Mouse (Mus musculus): ENCODE measurements around the gene Kcnj9. TPM values are rescaled to one million over a fixed set of nuclear protein-coding genes. Genes with fewer than 3 reads are reported as not detected.

Kcnj9 gene
- not detected in 2 replicates for total RNA-seq (2015)
- not detected in 2 replicates for total RNA-seq (2017)

DNA sequence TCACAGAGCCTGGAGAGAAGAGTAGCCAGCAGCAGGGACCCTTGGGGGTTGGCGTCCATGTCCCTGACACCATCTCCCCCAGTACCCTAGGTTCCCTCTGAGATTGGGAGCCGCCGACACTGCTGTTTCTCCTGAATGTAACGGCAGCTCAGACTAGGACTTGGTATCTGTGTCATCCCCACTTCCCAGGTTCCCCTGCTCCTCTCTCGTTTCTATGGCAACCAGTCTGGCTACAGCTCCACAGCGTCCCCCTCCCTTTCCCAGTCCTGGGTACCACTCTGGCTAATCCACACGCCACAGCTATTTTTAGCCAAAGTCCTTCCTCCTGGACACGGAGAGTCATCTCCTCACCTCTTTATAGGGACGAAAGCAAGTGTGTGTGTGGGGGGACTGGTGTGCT is at the start of gene Kcnj9:
Gene Kcnj9, minus strand, starts transcription at position 188 of the 400 bp plus-strand sequence.
- no peak for ATAC-seq (ENCODE audit: poor library complexity, severe bottlenecking)

- peak; percentile 36 for ATAC-seq (ENCODE audit: poor library complexity, severe bottlenecking)
Observed at GRCm38 (mm10) chr1:172376758-172377458, 47.8 kb upstream of the Kcnj9 start.

- peak; percentile 98 for ATAC-seq (ENCODE audit: poor library complexity, severe bottlenecking)
Observed at GRCm38 (mm10) chr1:172376198-172376667, 47.1 kb upstream of the Kcnj9 start, which contains the start of gene Pigm. Pigm (plus strand) TSS chr1:172376546.

DNA sequence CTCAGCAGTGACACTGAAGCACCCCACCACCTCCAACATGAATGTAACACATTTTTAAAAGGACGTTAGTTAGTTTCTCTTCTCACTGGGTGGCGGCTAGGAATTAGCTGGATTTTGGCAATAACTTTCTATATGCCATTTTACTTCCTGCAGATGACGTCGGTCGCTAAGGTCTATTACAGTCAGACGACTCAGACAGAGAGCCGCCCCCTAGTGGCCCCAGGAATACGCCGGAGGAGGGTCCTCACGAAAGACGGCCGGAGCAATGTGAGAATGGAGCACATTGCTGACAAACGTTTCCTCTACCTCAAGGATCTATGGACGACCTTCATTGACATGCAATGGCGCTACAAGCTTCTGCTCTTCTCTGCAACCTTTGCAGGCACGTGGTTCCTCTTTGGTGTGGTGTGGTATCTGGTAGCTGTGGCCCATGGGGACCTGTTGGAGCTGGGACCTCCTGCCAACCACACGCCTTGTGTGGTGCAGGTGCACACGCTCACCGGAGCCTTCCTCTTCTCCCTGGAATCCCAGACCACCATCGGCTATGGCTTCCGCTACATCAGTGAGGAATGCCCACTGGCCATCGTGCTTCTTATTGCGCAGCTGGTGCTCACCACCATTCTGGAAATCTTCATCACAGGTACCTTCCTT is 39.8 kb upstream of the Kcnj9 start:
- peak; percentile 81 for ATAC-seq (ENCODE audit: poor library complexity, severe bottlenecking)

- peak; percentile 76 for ATAC-seq (ENCODE audit: poor library complexity, severe bottlenecking)
Observed at GRCm38 (mm10) chr1:172364684-172365083, 35.6 kb upstream of the Kcnj9 start.

DNA sequence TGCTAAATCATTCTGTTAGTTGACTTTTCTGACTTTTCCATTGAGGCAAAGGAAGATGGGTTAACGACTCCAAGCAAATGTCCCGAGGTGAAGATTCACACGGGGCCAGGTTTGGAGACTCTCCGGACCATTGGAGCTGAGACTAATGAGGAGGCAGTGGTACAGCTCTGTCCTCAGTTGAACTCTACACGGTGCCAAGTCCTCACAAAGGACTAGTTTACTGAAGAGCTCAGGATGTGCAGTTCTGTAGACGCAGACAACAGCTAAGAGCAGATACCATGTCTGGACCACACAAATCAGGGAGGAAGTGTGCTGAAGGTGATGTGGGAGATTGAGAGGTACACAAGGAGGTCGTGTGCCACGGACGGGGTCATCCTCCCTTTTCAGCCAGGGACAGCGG is 29.2 kb upstream of the Kcnj9 start:
- ATAC-seq (ENCODE audit: poor library complexity, severe bottlenecking): no peak

DNA sequence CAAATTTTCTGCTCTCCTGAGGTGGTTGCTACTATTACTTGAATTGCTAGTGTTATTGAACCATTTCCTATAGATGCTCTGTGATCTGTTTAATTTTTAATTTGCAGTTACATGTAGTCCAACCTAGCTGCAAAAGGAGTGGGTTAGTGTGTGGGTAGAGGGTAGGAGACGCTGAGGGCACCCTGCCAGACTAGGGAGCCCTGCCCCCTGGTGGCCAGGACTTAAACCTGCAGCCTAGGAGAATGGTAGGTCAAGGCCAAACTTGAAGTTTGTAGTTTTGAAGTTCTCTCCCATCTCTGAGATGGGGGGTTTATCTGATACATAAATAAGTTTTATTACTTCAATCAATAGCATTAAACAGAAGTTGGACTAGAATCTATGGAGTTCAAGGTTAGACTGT is 28.4 kb upstream of the Kcnj9 start:
- peak; percentile 98 for ATAC-seq (ENCODE audit: poor library complexity, severe bottlenecking)

- no peak for ATAC-seq (ENCODE audit: poor library complexity, severe bottlenecking)
Observed at GRCm38 (mm10) chr1:172355336-172355735, 26.2 kb upstream of the Kcnj9 start.

DNA sequence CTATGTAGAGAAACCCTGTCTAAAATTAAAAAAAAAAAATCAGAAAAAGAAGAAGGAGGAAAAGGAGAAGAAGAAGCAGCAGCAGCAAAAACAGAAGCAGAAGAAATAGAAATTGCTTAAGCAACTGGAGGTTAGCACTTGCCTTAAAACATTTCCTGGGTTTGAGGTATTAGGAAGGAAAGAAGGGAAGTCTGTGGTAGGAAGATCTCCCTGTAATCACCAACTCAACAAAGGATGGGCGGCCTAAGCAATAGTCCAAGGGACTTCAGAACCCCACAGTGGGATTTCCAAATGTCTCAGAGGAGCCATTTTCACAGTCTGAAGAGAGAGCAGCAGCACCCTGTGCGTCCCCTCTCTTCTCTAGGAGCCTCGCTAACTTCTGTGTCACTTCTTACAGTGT is 23.3 kb upstream of the Kcnj9 start:
- ATAC-seq (ENCODE audit: poor library complexity, severe bottlenecking): peak; percentile 70

- no peak for ATAC-seq (ENCODE audit: poor library complexity, severe bottlenecking)
Observed at GRCm38 (mm10) chr1:172352001-172352400, 22.9 kb upstream of the Kcnj9 start.

DNA sequence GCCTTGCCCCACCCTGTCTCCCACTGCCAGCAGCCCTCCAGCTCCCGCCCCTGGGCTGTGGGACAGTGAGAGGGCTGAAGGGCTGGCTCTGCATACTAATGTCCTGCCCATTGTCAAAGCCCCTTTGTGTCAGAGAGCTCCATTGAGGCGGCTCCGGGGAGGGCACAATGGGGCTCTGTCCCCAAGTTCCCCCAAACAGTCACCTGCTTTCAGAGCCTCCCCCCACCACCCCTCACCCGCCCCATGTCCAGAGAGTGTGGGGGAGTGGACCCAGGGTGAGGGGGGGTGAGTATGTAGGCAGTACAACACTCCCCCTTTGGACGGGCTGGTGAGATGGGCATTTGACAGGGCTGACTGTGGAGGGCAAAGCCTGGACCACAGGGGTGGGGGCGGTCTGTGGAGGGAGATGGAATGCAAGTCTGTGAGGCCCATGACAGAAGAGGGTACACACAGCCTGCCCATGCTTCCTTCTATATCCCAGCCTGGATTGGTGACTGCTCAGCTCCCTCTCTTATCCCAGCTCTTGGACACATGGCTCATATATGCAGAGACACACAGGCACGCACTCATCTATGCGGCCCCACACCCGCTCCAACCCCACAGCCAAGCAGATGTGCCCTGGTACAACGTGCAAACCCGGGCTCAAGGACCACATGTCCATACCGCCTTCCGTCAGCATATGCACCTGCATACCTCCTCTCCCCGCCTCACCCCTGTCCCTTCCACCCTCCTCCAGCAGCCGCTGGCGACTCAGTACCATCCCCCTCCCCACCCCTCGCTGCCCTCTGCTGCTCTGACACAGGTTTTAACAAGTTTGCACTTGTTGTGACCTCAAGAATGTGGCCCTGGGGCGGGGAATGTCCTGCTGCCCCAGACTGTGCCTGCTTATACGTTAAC is 21.0 kb upstream of the Kcnj9 start:
- ATAC-seq (ENCODE audit: poor library complexity, severe bottlenecking): no peak

GRCm38 (mm10) chr1:172349504-172349903 is 20.4 kb upstream of the Kcnj9 start:
- ATAC-seq (ENCODE audit: poor library complexity, severe bottlenecking): no peak

GRCm38 (mm10) chr1:172347382-172347781 is 18.3 kb upstream of the Kcnj9 start:
- peak; percentile 64 for ATAC-seq (ENCODE audit: poor library complexity, severe bottlenecking)

DNA sequence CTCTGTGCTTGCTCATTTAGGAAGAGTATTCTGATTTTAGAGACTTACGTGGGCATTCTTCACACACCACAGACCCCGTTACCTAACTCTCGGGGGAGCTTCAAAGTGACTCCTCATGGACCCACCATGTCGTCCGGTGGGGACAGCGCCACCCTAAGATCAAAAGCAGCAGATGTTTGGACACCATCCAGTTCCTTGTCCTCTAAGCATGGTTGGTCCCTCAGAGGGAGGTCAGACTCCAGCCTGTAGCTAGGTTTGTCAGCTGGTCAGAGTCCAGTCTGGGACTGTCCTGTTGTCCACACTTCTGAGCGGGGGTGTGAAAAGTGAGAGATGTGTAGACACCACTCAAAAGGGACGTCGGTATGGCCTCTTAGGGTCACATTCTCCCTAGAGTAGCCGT is 17.6 kb upstream of the Kcnj9 start:
- ATAC-seq (ENCODE audit: poor library complexity, severe bottlenecking): no peak

DNA sequence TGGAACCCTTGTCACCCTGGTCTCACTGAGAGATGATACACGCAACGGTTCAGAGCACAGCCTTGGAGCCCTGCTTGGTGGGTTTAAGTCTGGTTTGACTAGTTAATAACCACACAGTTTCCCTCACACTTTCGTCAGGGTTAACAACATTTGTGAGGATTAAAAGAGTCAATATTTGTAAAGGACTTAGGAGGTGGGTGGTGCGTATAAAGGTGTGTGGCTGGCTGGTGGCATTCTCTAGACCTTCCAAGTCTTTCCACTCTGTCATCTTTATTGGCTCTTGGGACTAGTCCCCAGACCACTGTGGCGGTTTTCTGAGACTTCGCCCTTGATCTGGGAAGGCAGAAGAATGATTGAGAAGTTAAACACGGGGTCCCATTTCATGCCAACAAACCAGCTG is 15.7 kb upstream of the Kcnj9 start:
- ATAC-seq (ENCODE audit: poor library complexity, severe bottlenecking): no peak

GRCm38 (mm10) chr1:172343914-172344313 is 14.8 kb upstream of the Kcnj9 start:
- ATAC-seq (ENCODE audit: poor library complexity, severe bottlenecking): no peak

DNA sequence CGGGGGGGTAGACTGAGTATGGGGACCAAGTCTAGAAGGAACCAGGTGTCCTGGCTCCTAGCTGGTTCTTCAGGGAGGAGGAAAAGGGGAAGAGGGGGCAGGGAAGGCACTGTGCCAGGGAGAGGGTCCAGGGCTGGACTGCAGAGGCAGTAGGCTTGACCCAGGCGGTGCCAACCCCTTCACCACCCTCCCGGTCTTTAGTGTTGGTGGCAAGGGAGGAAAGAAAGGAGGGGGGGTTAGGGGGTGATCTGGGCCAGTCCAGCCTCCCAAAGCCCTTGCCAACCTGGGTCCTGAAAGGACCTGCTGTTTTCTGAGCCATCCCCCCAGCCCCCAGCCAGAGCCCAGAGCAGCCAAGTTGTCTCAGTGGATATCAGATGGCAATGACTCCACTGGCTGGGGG is 13.6 kb upstream of the Kcnj9 start:
- ATAC-seq (ENCODE audit: poor library complexity, severe bottlenecking): no peak

DNA sequence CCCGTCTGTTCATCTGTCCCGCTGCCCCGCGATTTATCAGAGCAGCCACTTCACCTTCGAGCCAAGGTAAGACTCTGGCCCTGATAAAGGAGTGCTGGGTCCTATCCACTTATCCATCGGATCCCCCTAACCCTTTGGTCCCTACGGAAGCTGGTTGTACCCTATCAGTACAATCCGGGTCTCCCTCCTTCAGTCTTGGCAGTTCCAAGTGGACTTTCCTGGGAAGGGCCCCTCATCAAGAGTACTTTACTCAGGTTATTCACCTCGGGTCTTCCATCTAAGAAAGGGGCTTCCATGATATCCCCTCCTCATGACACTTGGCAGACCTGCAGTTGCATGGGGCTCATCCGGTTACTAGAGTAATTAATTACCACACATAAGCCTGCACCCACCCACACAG is 12.3 kb upstream of the Kcnj9 start:
- ATAC-seq (ENCODE audit: poor library complexity, severe bottlenecking): no peak

DNA sequence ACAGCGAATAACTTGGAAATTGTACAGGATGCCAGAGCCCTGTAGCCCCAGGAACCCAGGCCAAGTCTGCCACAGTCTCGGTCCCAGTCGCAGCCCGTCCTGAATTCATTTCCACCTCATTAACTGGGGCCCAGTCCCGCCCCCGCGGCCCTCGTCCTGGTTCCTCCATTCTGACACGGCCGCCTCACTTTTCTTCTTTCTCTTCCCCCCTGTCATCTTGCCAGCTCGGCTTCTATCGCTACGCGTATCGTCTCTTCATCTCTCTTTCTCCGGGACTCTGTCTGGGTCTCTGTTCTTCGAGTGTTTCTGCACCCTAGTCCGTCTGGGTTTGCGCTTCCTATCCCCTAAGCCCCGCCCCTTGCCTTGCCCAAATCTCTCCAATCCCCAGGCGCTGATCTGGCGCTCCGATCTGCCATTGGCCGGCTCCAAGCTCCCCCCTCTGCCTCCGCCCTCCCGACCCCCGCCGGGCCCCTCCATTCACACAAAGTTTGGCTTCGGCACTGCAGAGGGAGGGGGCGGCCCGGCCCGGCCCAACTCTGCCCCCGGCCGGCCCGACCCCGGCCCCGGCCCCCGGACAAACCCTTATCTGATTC is 11.7 kb upstream of the Kcnj9 start, which contains the start of gene Kcnj10:
Gene Kcnj10, plus strand, starts transcription at position 482 of the 593 bp plus-strand sequence.
- ATAC-seq (ENCODE audit: poor library complexity, severe bottlenecking): peak; percentile 93

DNA sequence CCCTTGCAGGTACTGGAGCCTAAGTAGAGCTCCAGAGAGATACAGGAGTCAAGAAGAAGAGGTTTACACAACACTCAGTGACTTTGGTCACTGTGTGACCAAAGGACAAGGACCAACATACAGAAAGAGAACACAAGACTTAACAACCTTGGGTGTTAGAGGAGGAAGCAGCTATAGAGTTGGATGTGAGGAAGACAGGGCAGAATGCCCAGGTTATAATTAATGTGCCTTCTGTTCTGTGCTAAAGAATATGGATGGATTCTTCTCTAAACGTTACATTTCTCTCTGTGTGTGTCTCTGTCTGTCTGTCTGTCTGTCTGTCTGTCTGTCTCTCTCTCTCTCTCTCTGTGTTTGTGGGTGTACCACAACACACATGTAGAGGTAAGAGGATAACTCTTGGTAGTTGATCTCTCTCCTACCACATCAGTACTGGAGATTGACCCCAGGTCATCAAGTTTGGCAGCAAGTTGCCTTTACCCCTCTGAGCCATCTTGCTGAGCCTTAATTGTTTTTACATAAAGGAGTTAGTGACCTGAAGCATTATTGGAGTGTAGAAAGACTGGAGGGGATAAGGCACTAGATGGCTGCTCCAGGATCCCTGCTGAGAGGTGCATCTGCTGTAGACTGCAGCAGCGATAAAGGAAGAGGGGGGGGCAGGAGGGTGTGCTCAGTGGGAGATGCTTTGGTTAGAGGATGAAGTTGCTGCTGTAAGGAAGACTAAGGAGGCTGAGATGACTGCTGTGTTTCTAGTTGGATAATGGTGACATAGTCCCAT is 8.5 kb upstream of the Kcnj9 start:
- ATAC-seq (ENCODE audit: poor library complexity, severe bottlenecking): no peak

Data from megakaryocyte, adult 5-6 weeks (primary cell).